Mouse (Mus musculus) thymus, postnatal 4 days (tissue): ENCODE results near the gene Oxct1.

Source experiments
- DNase-seq: peaks from one replicate; pipeline ENCODE4 v3.0.0; 2021

Oxct1 gene

GRCm38 (mm10) chr15:4033168-4034004 is 7.2 kb downstream of the Oxct1 start:
- no peak for DNase-seq

GRCm38 (mm10) chr15:4042423-4042822 is 16.2 kb downstream of the Oxct1 start:
- DNase-seq = no peak

- peak; percentile 40 for DNase-seq
Measured at GRCm38 (mm10) chr15:4043032-4043471, 16.9 kb downstream of the Oxct1 start.

GRCm38 (mm10) chr15:4056627-4057026 is 30.4 kb downstream of the Oxct1 start:
- DNase-seq = peak; percentile 14

- DNase-seq = no peak
Measured at GRCm38 (mm10) chr15:4063574-4063973, 37.4 kb downstream of the Oxct1 start.

GRCm38 (mm10) chr15:4064013-4064412 is 37.8 kb downstream of the Oxct1 start:
- DNase-seq = no peak

- no peak for DNase-seq
Measured at GRCm38 (mm10) chr15:4064694-4065093, 38.5 kb downstream of the Oxct1 start.

GRCm38 (mm10) chr15:4067273-4067990 is 41.2 kb downstream of the Oxct1 start:
- DNase-seq = no peak

- DNase-seq = no peak
Measured at GRCm38 (mm10) chr15:4077978-4078377, 51.8 kb downstream of the Oxct1 start.

- no peak for DNase-seq
Measured at GRCm38 (mm10) chr15:4078785-4079184, 52.6 kb downstream of the Oxct1 start.

GRCm38 (mm10) chr15:4079425-4080189 is 53.4 kb downstream of the Oxct1 start:
- DNase-seq = no peak

GRCm38 (mm10) chr15:4085600-4086384 is 59.6 kb downstream of the Oxct1 start:
- DNase-seq = peak; percentile 48

GRCm38 (mm10) chr15:4087446-4087845 is 61.3 kb downstream of the Oxct1 start:
- no peak for DNase-seq

- no peak for DNase-seq
Measured at GRCm38 (mm10) chr15:4087914-4088313, 61.7 kb downstream of the Oxct1 start.

- DNase-seq = no peak
Measured at GRCm38 (mm10) chr15:4090601-4091000, 64.4 kb downstream of the Oxct1 start.

- DNase-seq = no peak
Measured at GRCm38 (mm10) chr15:4092586-4092985, 66.4 kb downstream of the Oxct1 start.

- DNase-seq = no peak
Measured at GRCm38 (mm10) chr15:4100341-4100921, 74.2 kb downstream of the Oxct1 start.

- no peak for DNase-seq
Measured at GRCm38 (mm10) chr15:4101025-4101424, 74.8 kb downstream of the Oxct1 start.

- no peak for DNase-seq
Measured at GRCm38 (mm10) chr15:4104319-4104718, 78.1 kb downstream of the Oxct1 start.

- no peak for DNase-seq
Measured at GRCm38 (mm10) chr15:4105498-4105897, 79.3 kb downstream of the Oxct1 start.

- DNase-seq = no peak
Measured at GRCm38 (mm10) chr15:4119962-4120361, 93.8 kb downstream of the Oxct1 start.

GRCm38 (mm10) chr15:4124648-4125047 is 98.5 kb downstream of the Oxct1 start:
- DNase-seq = no peak
